Mouse (Mus musculus) stomach, postnatal 0 days (tissue): ENCODE measurements at regions not wholly inside any gene's neighbourhood (a gene's known extent, or its start where the extent isn't known, plus 50 kb on each side); places are given as distances from the start of the nearest gene placed in this dataset.

Source experiments
- CTCF ChIP-seq: IDR thresholded peaks from 2 replicates; pipeline ENCODE4 v1.5.1; 2016; ENCODE audit warnings: antibody characterized with exemption, low read depth, mild to moderate bottlenecking, moderate library complexity
- EP300 ChIP-seq: optimal IDR thresholded peaks from 2 replicates; pipeline ENCODE3; 2016; ENCODE audit warnings: antibody characterized with exemption

- TF ChIP-seq CTCF, result no peak
- TF ChIP-seq EP300, result no peak
These were observed 274.4 kb downstream of the Ajap1 start for GRCm38 (mm10) chr4:153208215-153208614.
